Mouse (Mus musculus) CH12.LX (cell line): ENCODE data around the gene Myo1a.

ENCODE experiments used
- CHD2 ChIP-seq: IDR thresholded peaks from 2 replicates; pipeline ENCODE4 v1.6.1; 2011; ENCODE audit warnings: low read length, improper control_type of control experiment
- CTCF ChIP-seq, 2 experiments: IDR thresholded peaks in 1 of 2; conservative IDR thresholded peaks in 1 of 2; 2 replicates each; pipeline ENCODE4 v1.5.1; 2011 to 2012; ENCODE audit warnings: low read depth in 2 of 2, low read length in 2 of 2, improper control_type of control experiment in 1 of 2, inconsistent platforms in 1 of 2, mild to moderate bottlenecking in 1 of 2, moderate library complexity in 1 of 2
- EP300 ChIP-seq: IDR thresholded peaks from 2 replicates; pipeline ENCODE4 v1.6.1; 2011; ENCODE audit warnings: low read length, improper control_type of control experiment
- MAFK ChIP-seq: IDR thresholded peaks from 2 replicates; pipeline ENCODE4 v1.6.1; 2011; ENCODE audit warnings: low read length, improper control_type of control experiment; ENCODE audit not compliant: insufficient replicate concordance
- POLR2AphosphoS2 ChIP-seq: IDR thresholded peaks from 2 replicates; pipeline ENCODE4 v1.6.1; 2011; ENCODE audit warnings: low read depth, low read length, improper control_type of control experiment
- USF1 ChIP-seq: IDR thresholded peaks from 2 replicates; pipeline ENCODE4 v1.6.1; 2014; ENCODE audit warnings: low read depth, mild to moderate bottlenecking, inconsistent platforms, low read length, improper control_type of control experiment
- ZC3H11A ChIP-seq: IDR thresholded peaks from 2 replicates; pipeline ENCODE4 v1.6.1; 2012; ENCODE audit warnings: low read depth, mild to moderate bottlenecking, inconsistent platforms, low read length, improper control_type of control experiment

GRCm38 (mm10) chr10:127755246-127755645, 50.3 kb downstream of the Myo1a start:
- TF ChIP-seq USF1 (no peak), EP300 (no peak), MAFK (no peak), POLR2AphosphoS2 (no peak), CTCF (conservative IDR thresholded peaks at IDR 0.05 in 1 of 2, IDR thresholded peaks at IDR 0.05 in 1 of 2; ENCODE audit: low read depth in 2 of 2, low read length in 2 of 2) (no peak), CHD2 (no peak), ZC3H11A (no peak)
